Mouse (Mus musculus): ENCODE results near the gene Ints14. TPM values are rescaled to one million over a fixed set of nuclear protein-coding genes. Genes with fewer than 3 reads are reported as not detected.

The Ints14 gene
- polyA plus RNA-seq (2017; shearing (Covaris generic)), result 31.2 TPM

DNA sequence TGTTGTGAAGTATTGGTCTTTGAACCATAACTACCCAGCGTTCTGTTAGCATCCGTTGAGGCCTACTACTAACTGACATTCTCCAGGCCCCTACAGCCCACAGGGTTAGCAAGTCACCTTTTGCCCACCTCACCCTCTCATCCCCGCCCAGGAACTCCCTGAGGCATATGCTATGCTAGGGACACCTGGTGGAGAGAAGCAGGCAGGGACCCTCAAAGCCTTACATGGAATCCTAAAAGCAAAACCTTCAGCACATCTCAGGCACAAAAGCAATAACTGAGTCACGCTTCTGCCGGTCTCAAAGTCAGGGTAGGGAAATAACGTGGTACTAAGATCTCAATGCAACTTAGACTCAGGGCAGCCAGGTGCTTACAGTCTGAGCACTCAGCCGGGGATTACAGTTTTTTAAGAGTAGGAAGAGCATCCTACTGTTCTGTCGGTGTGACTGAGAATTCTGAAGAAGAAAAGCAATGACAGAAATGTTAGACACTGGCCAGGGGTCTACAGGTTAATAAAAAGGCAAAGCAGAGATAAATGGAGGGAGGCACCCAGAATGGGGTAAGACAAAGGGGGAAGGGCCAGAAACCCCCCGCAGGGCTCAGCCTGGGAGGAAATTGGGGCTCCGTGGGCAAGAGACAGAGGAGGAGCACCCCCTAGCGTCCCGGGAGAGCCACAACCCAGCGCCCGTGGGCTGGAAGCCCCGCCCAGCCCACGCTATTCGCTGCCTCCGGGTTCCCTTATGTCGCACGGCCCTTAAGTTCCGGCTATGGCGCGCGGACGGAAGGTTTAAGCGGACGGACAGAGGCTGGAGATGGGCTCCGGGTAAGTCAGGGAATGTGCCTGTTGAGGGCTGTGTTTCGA lies at the start of gene Ints14:
Gene Ints14, plus strand, starts transcription at position 789 of the 861 bp plus-strand sequence.

DNA sequence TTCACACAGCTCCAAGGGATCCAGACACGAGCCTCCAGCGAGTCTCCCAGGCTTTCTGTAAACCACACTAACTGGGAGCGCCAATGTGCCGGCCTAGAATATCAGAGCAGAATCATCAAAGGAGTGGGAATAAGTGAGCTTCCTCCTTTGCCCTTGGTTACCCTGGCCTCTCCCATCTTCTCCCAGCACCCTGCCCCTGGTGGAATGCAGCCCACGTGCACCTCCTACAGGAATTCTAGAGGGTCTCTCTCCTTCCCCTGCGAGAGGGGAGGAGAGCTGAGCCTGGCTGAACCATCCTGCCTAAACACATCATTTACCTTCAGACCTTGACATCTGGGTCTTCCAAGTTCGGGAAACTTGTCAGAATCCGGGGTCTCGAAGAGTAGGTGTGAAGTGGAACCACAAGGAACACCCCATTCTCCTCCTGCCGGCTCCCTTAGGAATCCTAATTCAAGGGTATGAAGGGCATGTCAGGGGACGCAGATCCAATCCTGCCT lies 9.5 kb upstream of the Ints14 start, which contains the start of gene Slc24a1:
Gene Slc24a1, minus strand, starts transcription at position 447 of the 497 bp plus-strand sequence.

DNA sequence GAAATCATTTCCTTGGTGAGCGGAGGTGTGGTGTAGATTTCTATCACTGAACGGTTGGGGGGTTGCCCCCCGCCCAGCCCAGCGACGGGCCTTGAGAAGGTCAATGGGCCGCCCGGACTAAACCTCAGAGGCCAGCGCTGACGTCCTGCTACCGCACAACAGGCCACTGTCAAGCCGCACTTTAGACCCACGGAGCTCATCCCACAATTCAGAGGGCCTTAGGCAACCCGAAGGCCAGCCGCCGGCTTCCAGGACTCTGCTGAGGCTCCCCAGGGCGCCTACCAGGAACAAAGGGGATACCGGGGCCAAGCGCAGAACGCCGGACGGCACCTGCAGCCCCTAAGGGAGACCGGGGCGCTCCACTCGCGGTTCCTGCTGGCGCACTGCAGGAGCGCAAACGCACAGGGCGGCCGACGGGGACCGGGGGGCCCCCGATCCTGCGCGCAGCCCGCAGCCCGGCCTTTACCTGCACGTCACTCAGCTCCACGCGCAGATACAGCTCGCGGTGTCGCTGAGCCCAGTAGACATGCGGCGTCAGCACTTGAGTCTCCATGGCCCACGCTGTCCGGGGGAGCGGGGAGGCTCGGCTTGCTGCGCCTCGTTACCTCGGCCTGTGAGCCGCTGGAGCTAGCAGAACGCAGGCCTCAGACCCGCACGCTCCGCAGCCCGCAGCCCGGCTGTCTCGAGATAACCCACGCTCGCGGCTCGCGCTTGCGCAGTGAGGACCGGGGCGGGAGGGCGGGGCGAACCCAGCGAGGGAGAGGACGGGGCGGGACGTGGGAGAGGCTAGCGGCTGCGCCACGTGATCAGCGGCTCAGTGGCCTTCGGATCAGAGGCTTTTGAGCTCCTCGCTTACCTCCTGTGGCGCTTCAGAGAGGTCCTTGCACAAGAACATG lies 60.5 kb downstream of the Ints14 start, which contains the start of gene Hacd3:
Gene Hacd3, minus strand, starts transcription at position 703 of the 896 bp plus-strand sequence.

DNA sequence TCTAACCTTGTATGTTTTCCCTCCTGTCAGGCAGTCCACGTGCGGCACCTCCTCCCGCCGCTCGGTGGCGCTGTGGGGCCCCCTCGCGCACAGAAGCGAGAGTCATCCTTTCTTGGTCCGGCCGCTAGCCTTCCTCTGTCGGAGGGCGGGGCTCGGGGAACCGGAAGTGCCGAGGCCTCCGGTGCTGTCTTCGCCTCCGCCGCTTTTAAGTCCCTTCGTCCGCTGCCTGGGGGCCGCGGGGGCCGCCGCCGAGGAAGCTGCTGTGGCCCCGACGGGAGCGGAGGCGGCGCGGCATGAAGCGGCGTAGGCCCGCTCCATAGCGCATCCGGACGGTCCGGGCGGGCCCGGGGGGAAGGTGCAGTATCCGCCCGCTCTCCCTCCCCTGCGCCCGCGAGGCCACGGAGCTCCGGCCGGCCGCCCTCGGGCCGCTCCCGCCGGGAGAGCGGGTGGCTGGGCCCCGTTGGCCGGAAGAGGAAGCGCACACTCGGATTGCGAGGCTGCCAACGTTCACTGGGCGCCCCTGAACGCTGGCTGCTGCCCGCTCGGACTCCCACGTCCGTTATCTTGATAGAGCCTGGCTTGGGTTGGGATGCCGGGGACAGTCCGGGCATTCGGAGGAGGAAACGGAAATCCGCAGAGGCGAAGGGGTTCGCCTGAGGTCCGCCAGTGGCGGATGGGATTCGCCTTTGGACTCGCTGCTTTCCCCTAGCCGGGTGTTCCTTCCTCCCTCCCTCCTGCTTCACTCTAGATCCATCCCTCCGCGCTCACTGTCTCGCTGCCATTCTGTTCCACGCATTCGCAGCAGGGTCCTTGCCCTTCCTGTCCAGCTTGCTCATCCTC lies 71.8 kb downstream of the Ints14 start, which contains the start of gene Dpp8:
Gene Dpp8, plus strand, starts transcription at position 146 of the 840 bp plus-strand sequence.

Other genes starting within 250 kb of the Ints14 start
- gene Rab11a, start 223.1 kb upstream of the Ints14 start, polyA plus RNA-seq (2017; shearing (Covaris generic)), result 265 TPM
- 345 TPM for gene Dennd4a, start 149.6 kb upstream of the Ints14 start, polyA plus RNA-seq (2017; shearing (Covaris generic))
- 0.43 TPM for gene Slc24a1, start 9.3 kb upstream of the Ints14 start, polyA plus RNA-seq (2017; shearing (Covaris generic))
- 108 TPM for gene Hacd3, start 60.8 kb downstream of the Ints14 start, polyA plus RNA-seq (2017; shearing (Covaris generic))
- 49.8 TPM for gene Dpp8, start 71.5 kb downstream of the Ints14 start, polyA plus RNA-seq (2017; shearing (Covaris generic))
- gene Igdcc4, start 140.6 kb downstream of the Ints14 start, polyA plus RNA-seq (2017; shearing (Covaris generic)), result 0.44 TPM
- gene Igdcc3, start 180.3 kb downstream of the Ints14 start, polyA plus RNA-seq (2017; shearing (Covaris generic)), result not detected
- 13.0 TPM for gene Parp16, start 234.4 kb downstream of the Ints14 start, polyA plus RNA-seq (2017; shearing (Covaris generic))